Mouse (Mus musculus) liver, embryonic 13.5 days (tissue): ENCODE data around the gene Cfap74. TPM values are rescaled to one million over a fixed set of nuclear protein-coding genes. Genes with fewer than 3 reads are reported as not detected.

ENCODE experiments used
- ATAC-seq: fragments of 200-750 bp; cut with Nextera tagmentation; 2 replicates; pipeline ENCODE4 v1.8.0; 2017; ENCODE audit warnings: low read depth, mild to moderate bottlenecking, moderate number of reproducible peaks, moderate library complexity
- DNase-seq: peaks from one replicate; pipeline ENCODE4 v3.0.0; 2022
- H3K27ac ChIP-seq: fragments of 300-500 bp; sonication (generic); 2 replicates; pipeline ENCODE4 v1.5.1; 2015; ENCODE audit warnings: moderate library complexity, mild to moderate bottlenecking, inconsistent platforms
- H3K27me3 ChIP-seq: fragments of 300-500 bp; sonication (generic); 2 replicates; pipeline ENCODE4 v1.6.1; 2015; ENCODE audit warnings: mild to moderate bottlenecking, inconsistent platforms
- H3K36me3 ChIP-seq: fragments of 300-500 bp; sonication (generic); 2 replicates; pipeline ENCODE4 v1.6.1; 2015; ENCODE audit warnings: mild to moderate bottlenecking, inconsistent platforms
- H3K4me1 ChIP-seq: fragments of 300-500 bp; sonication (generic); replicated peaks from 2 replicates; pipeline ENCODE4 v1.6.1; 2015; ENCODE audit warnings: inconsistent platforms
- H3K4me2 ChIP-seq: fragments of 300-500 bp; sonication (generic); 2 replicates; pipeline ENCODE4 v1.6.1; 2015; ENCODE audit warnings: inconsistent platforms, mild to moderate bottlenecking, moderate library complexity
- H3K4me3 ChIP-seq: fragments of 300-500 bp; sonication (generic); replicated peaks from 2 replicates; pipeline ENCODE4 v1.5.1; 2015; ENCODE audit warnings: mild to moderate bottlenecking, inconsistent platforms
- H3K9ac ChIP-seq: fragments of 300-500 bp; sonication (generic); 2 replicates; pipeline ENCODE4 v1.6.1; 2015; ENCODE audit warnings: mild to moderate bottlenecking, inconsistent platforms
- H3K9me3 ChIP-seq: fragments of 300-500 bp; sonication (generic); replicated peaks from 2 replicates; pipeline ENCODE4 v1.6.1; 2016; ENCODE audit warnings: inconsistent platforms
- WGBS: fragments of 180-500 bp; shearing (Covaris S2); methylation state at CpG from one replicate; pipeline ENCODE4 v1.1.7; 2015; ENCODE audit not compliant: insufficient replicate concordance; 5-methylcytosine and 5-hydroxymethylcytosine counted together
- polyA plus RNA-seq: library from polyadenylated mRNA; unstranded; fragments of >200 nt; fragmentation: Nextera tagmentation; extraction: Ambion mirVana; gene quantifications from 2 replicates; pipeline ENCODE4 v1.2.1, GENCODE M21; 2015

The Cfap74 gene
- polyA plus RNA-seq, 1 experiment from 2014 or later, result 0.09 TPM

GRCm38 (mm10) chr4:155485521-155485920, 76.5 kb downstream of the Cfap74 start:
- Histone ChIP-seq H3K27me3 (0 out of 2 replicates have a peak, but pooled peaks cover 3% of the 10 kb centered on the region), H3K9ac (no peak overlapping the region), H3K4me1 (peaks cover 55% of the 10 kb centered on the region), H3K27ac (no peak overlapping the region; the same call in 1 of the 2 replicates), H3K36me3 (no peaks in the 10 kb centered on the region), H3K4me2 (no peak overlapping the region), H3K9me3 (no peaks in the 10 kb centered on the region), H3K4me3 (no peak overlapping the region)
- DNase-seq, result no peak
- WGBS, result 45% methylated on average over 3 of the region's 3 CpGs
- ATAC-seq, result no peak

- peak overlapping the region; percentile 50; the same call in 1 of the 2 replicates for H3K27ac ChIP-seq
- no peaks in the 10 kb centered on the region for H3K36me3 ChIP-seq
- H3K4me1 ChIP-seq, result peaks cover 66% of the 10 kb centered on the region
- peak overlapping the region; percentile 40; the same call in 1 of the 2 replicates for H3K4me2 ChIP-seq
- DNase-seq (no peak), ATAC-seq (no peak)
- peak overlapping the region; percentile 37; the same call in 1 of the 2 replicates for H3K9ac ChIP-seq
- no peak overlapping the region for H3K4me3 ChIP-seq
- WGBS, result 21% methylated on average over 3 of the region's 3 CpGs
- no peaks in the 10 kb centered on the region for H3K9me3 ChIP-seq
- no peaks in the 10 kb centered on the region for H3K27me3 ChIP-seq
Measured at GRCm38 (mm10) chr4:155487746-155488145, 78.8 kb downstream of the Cfap74 start.

GRCm38 (mm10) chr4:155488232-155489025, 79.4 kb downstream of the Cfap74 start:
- Histone ChIP-seq H3K4me2 (peak overlapping the region; percentile 40), H3K4me3 (0 out of 2 replicates have a peak overlapping the region, but pooled peaks have one; percentile 9), H3K27ac (peak overlapping the region; percentile 68), H3K9ac (peak overlapping the region; percentile 37; the same call in 1 of the 2 replicates), H3K27me3 (no peaks in the 10 kb centered on the region), H3K9me3 (no peaks in the 10 kb centered on the region), H3K4me1 (peaks cover 73% of the 10 kb centered on the region), H3K36me3 (no peaks in the 10 kb centered on the region)
- WGBS, result 29% methylated on average over 8 of the region's 8 CpGs
- DNase-seq (peak; percentile 40), ATAC-seq (peak; percentile 75)

- no peaks in the 10 kb centered on the region for H3K36me3 ChIP-seq
- H3K27me3 ChIP-seq, result no peaks in the 10 kb centered on the region
- WGBS, result 45% methylated on average over 9 of the region's 9 CpGs
- no peak overlapping the region for H3K4me3 ChIP-seq
- peak overlapping the region; percentile 68 for H3K27ac ChIP-seq
- H3K4me2 ChIP-seq, result peak overlapping the region; percentile 40
- H3K9me3 ChIP-seq, result no peaks in the 10 kb centered on the region
- ATAC-seq, result 0 out of 2 replicates have a peak, but pooled peaks have one; percentile 14
- peaks cover 82% of the 10 kb centered on the region for H3K4me1 ChIP-seq
- peak overlapping the region; percentile 37; the same call in 1 of the 2 replicates for H3K9ac ChIP-seq
- no peak for DNase-seq
Measured at GRCm38 (mm10) chr4:155489101-155489970, 80.3 kb downstream of the Cfap74 start.

GRCm38 (mm10) chr4:155490456-155490855, 81.5 kb downstream of the Cfap74 start:
- no peaks in the 10 kb centered on the region for H3K9me3 ChIP-seq
- peak overlapping the region; percentile 99 for H3K4me2 ChIP-seq
- 25% methylated on average over 5 of the region's 5 CpGs for WGBS
- no peaks in the 10 kb centered on the region for H3K36me3 ChIP-seq
- peak overlapping the region; percentile 95 for H3K9ac ChIP-seq
- peaks cover 87% of the 10 kb centered on the region for H3K4me1 ChIP-seq
- H3K27ac ChIP-seq, result peak overlapping the region; percentile 61
- DNase-seq, result no peak
- H3K4me3 ChIP-seq, result peak overlapping the region; percentile 92
- ATAC-seq, result no peak
- H3K27me3 ChIP-seq, result no peaks in the 10 kb centered on the region

- under 1% methylated on average over 52 of the region's 60 CpGs for WGBS
- peak within 1 kb of the TSS; percentile 92 for H3K4me3 ChIP-seq
- peak; percentile 83 for DNase-seq
- peak within 1 kb of the TSS; percentile 99 for H3K4me2 ChIP-seq
- peak within 1 kb of the TSS; percentile 80 for H3K27ac ChIP-seq
- ATAC-seq, result peak; percentile 74
- H3K36me3 ChIP-seq, result no peaks in the 10 kb centered on the region
- no peaks in the 10 kb centered on the region for H3K9me3 ChIP-seq
- H3K4me1 ChIP-seq, result peaks cover 85% of the 10 kb centered on the region
- H3K9ac ChIP-seq, result peak within 1 kb of the TSS; percentile 95
- H3K27me3 ChIP-seq, result no peaks in the 10 kb centered on the region
Measured at GRCm38 (mm10) chr4:155490990-155491504, 82.1 kb downstream of the Cfap74 start, which contains the start of gene Gnb1. Gnb1 (plus strand) TSS chr4:155491361.

GRCm38 (mm10) chr4:155491529-155492130, 82.6 kb downstream of the Cfap74 start:
- Histone ChIP-seq H3K4me3 (peak overlapping the region; percentile 92), H3K9ac (peak overlapping the region; percentile 95), H3K4me1 (peaks cover 84% of the 10 kb centered on the region), H3K27ac (peak overlapping the region; percentile 80), H3K27me3 (no peaks in the 10 kb centered on the region), H3K36me3 (no peaks in the 10 kb centered on the region), H3K9me3 (no peaks in the 10 kb centered on the region), H3K4me2 (peak overlapping the region; percentile 99)
- 0% methylated on average over 39 of the region's 54 CpGs for WGBS
- DNase-seq (no peak), ATAC-seq (peak; percentile 18)

- DNase-seq, result peak; percentile 51
- no peaks in the 10 kb centered on the region for H3K36me3 ChIP-seq
Measured at GRCm38 (mm10) chr4:155492131-155492633, 83.2 kb downstream of the Cfap74 start.

GRCm38 (mm10) chr4:155494891-155495290, 85.9 kb downstream of the Cfap74 start:
- Histone ChIP-seq H3K27me3 (no peaks in the 10 kb centered on the region), H3K36me3 (no peaks in the 10 kb centered on the region), H3K4me2 (peak overlapping the region; percentile 17; the same call in 1 of the 2 replicates), H3K4me1 (peaks cover 63% of the 10 kb centered on the region), H3K4me3 (no peak overlapping the region), H3K27ac (no peak overlapping the region), H3K9ac (no peak overlapping the region; the same call in 1 of the 2 replicates), H3K9me3 (no peaks in the 10 kb centered on the region)
- no peak for DNase-seq
- WGBS, result 32% methylated on average over 4 of the region's 4 CpGs
- no peak for ATAC-seq

More at GRCm38 (mm10) chr4:155492131-155492633, 83.2 kb downstream of the Cfap74 start:
- H3K9ac ChIP-seq, result peak overlapping the region; percentile 95
- WGBS, result under 1% methylated on average over 51 of the region's 51 CpGs
- peaks cover 80% of the 10 kb centered on the region for H3K4me1 ChIP-seq
- peak overlapping the region; percentile 99 for H3K4me2 ChIP-seq
- no peaks in the 10 kb centered on the region for H3K27me3 ChIP-seq
- peak; percentile 30 for ATAC-seq
- no peaks in the 10 kb centered on the region for H3K9me3 ChIP-seq
- peak overlapping the region; percentile 80 for H3K27ac ChIP-seq
- H3K4me3 ChIP-seq, result peak overlapping the region; percentile 92

GRCm38 (mm10) chr4:155497963-155498362, 89.0 kb downstream of the Cfap74 start:
- Histone ChIP-seq H3K4me2 (no peak overlapping the region), H3K27me3 (no peaks in the 10 kb centered on the region), H3K4me1 (peaks cover 47% of the 10 kb centered on the region), H3K4me3 (no peak overlapping the region), H3K27ac (no peak overlapping the region), H3K9me3 (no peaks in the 10 kb centered on the region), H3K36me3 (no peaks in the 10 kb centered on the region), H3K9ac (no peak overlapping the region)
- no peak for ATAC-seq
- no peak for DNase-seq
- WGBS, result 62% methylated on average over 3 of the region's 3 CpGs
